In the genomic region with DNA sequence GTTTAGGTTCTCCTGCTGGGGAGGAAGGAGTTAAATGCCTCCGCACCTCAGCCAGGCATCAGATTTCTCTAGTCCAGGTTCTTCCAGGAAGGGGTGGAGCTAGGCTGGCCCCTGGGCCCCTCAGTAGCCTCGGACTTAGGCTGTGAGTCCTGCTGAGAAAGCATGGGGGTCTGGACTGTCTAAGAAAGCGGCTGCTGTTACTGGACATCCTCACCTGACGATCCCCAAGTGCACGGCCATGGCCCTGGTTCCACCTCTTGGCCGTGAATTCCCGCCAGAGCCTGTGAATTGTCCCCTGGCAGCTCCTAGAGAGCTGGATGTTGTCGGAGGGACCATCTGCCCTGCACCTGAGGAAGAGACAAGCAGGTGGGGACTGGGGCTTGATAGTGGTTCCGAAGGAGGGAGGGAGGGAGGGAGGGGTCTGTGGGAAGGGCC, we compare ENCODE assay signal across 8 mouse cellular contexts. TPM values are rescaled to one million over a fixed set of nuclear protein-coding genes. Genes with fewer than 3 reads are reported as not detected.
DNase-seq lines count a peak whose midpoint lies in the region; ATAC-seq lines count a peak whose summit lies in the region.

A gene (plus strand): TSS at position 87 of the 435 bp plus-strand sequence.

- no peaks in the 10 kb centered on the region for H3K9me3 ChIP-seq in hindbrain, embryonic 15.5 days
- H3K9me3 ChIP-seq in liver, embryonic 16.5 days (replicated peaks; ENCODE audit: control insufficient read depth, low read length): no peaks in the 10 kb centered on the region

- no peak within 1 kb of the TSS for H3K27ac ChIP-seq in hindbrain, embryonic 15.5 days (replicated peaks)
- 0 out of 2 replicates have a peak within 1 kb of the TSS, but pooled peaks have one; percentile 7 for H3K27ac ChIP-seq in liver, embryonic 16.5 days (ENCODE audit: low read length)

- H3K9ac ChIP-seq in hindbrain, embryonic 15.5 days: no peak within 1 kb of the TSS
- H3K9ac ChIP-seq in liver, embryonic 16.5 days (ENCODE audit: low read depth, low read length): peak within 1 kb of the TSS; percentile 37; the same call in 1 of the 2 replicates

- H3K4me1 ChIP-seq in hindbrain, embryonic 15.5 days (replicated peaks): peaks cover 8% of the 10 kb centered on the region
- peaks cover under 1% of the 10 kb centered on the region for H3K4me1 ChIP-seq in liver, embryonic 16.5 days (ENCODE audit: control insufficient read depth, low read depth, low read length)

- DNase-seq in kidney, adult 9 months: peak; percentile 49
- no peak for DNase-seq in kidney, adult 8-10 months
- no peak for DNase-seq in adrenal gland, postnatal 4 days (ENCODE audit: low spot score in 2 of 2)
- no peak for DNase-seq in urinary bladder, postnatal 14 days (ENCODE audit: low spot score)
- no peak for DNase-seq in spleen, postnatal 14 days (ENCODE audit: low spot score in 2 of 2)

- no peak for ATAC-seq in hindbrain, embryonic 15.5 days (ENCODE audit: low FRiP score, low read depth)
- ATAC-seq in liver, embryonic 16.5 days (ENCODE audit: low read depth): 0 out of 2 replicates have a peak, but pooled peaks have one; percentile 25
- no peak for ATAC-seq in monocyte, adult 5-6 weeks (replicated peaks; ENCODE audit: insufficient number of reproducible peaks, low FRiP score, low TSS enrichment, poor library complexity, severe bottlenecking)

- H3K27me3 ChIP-seq in hindbrain, embryonic 15.5 days: no peaks in the 10 kb centered on the region
- H3K27me3 ChIP-seq in liver, embryonic 16.5 days (ENCODE audit: control insufficient read depth, insufficient read depth, low read depth, low read length): no peaks in the 10 kb centered on the region

- peaks cover 9% of the 10 kb centered on the region; the same call in 1 of the 2 replicates for H3K36me3 ChIP-seq in hindbrain, embryonic 15.5 days
- no peaks in the 10 kb centered on the region for H3K36me3 ChIP-seq in liver, embryonic 16.5 days (ENCODE audit: control insufficient read depth, insufficient read depth)

- 4% methylated on average over 9 of the region's 9 CpGs for WGBS in hindbrain, embryonic 15.5 days
- WGBS in liver, embryonic 16.5 days (ENCODE audit: insufficient replicate concordance): 5% methylated on average over 9 of the region's 9 CpGs

- H3K4me3 ChIP-seq in hindbrain, embryonic 15.5 days: no peak within 1 kb of the TSS
- peak within 1 kb of the TSS; percentile 47 for H3K4me3 ChIP-seq in liver, embryonic 16.5 days (ENCODE audit: low read depth, low read length)

- H3K4me2 ChIP-seq in hindbrain, embryonic 15.5 days: peak within 1 kb of the TSS; percentile 9; the same call in 1 of the 2 replicates
- peak within 1 kb of the TSS; percentile 38 for H3K4me2 ChIP-seq in liver, embryonic 16.5 days (ENCODE audit: low read depth, low read length)

RNA-seq across cellular contexts. Expression of the gene that starts here (rescaled TPM):
- total RNA-seq in adrenal gland, postnatal 4 days (2021): 10 to 100 TPM; 40.1 to 60.6 TPM
- polyA plus RNA-seq in hindbrain, embryonic 15.5 days (2015; fragmentation: Nextera tagmentation; extraction: Ambion mirVana): 17.1 and 19.1 TPM in 2 replicates
- 17.0 and 22.4 TPM in 2 replicates for polyA plus RNA-seq in liver, embryonic 16.5 days (2015; fragmentation: Nextera tagmentation; extraction: Ambion mirVana)
- 3.0 TPM in 1 of 3 replicates, not detected in the others for total RNA-seq in monocyte, adult 5-6 weeks (2017)

Comparison
In these comparisons a context has a peak if more than half of its experiments do, and no peak if none do; other contexts are left out.
1. RNA of the gene that starts here (total RNA-seq): 40.1 to 60.6 TPM in adrenal gland, postnatal 4 days; 3.0 TPM in monocyte, adult 5-6 weeks; every median in the first group is over 10 times any median in the second.